In genomic region chr2:23155777-23156607, GRCm38 (mm10) we compare ENCODE assay signal across 8 mouse cellular contexts. TPM values are rescaled to one million over a fixed set of nuclear protein-coding genes. Genes with fewer than 3 reads are reported as not detected.
DNase-seq lines count a peak whose midpoint lies in the region; ATAC-seq and TF ChIP-seq lines count a peak whose summit lies in the region.

Gene Mastl (minus strand): TSS chr2:23156024.
Gene Yme1l1 (plus strand): TSS chr2:23156369.

- H3K4me2 ChIP-seq in embryonic facial prominence, embryonic 15.5 days (replicated peaks) = peak within 1 kb of the TSS; percentile 83
- H3K4me2 ChIP-seq in limb, embryonic 14.5 days (replicated peaks; ENCODE audit: low read depth, low read length, severe bottlenecking) = peak within 1 kb of the TSS; percentile 68
- peak within 1 kb of the TSS; percentile 77 for H3K4me2 ChIP-seq in midbrain, postnatal 0 days (ENCODE audit: low read depth, low read length, poor library complexity, severe bottlenecking)

- TF ChIP-seq POLR2A in bone marrow, adult 2 months (IDR thresholded peaks at IDR 0.05; ENCODE audit: borderline replicate concordance, control insufficient read depth, low read depth, low read length) = peak; percentile 84
- no peak; the same call in 1 of the 2 replicates for TF ChIP-seq POLR2A in limb, embryonic 14.5 days (IDR thresholded peaks at IDR 0.05; ENCODE audit: borderline replicate concordance, extremely low read depth, insufficient read depth, insufficient read length)

- ATAC-seq in embryonic facial prominence, embryonic 15.5 days (ENCODE audit: insufficient number of reproducible peaks, low FRiP score, low TSS enrichment, low read depth) = peak; percentile 99
- ATAC-seq in limb, embryonic 14.5 days (ENCODE audit: low FRiP score, low read depth) = peak; percentile 98
- peak; percentile 99 for ATAC-seq in midbrain, postnatal 0 days (ENCODE audit: low FRiP score)

- H3K36me3 ChIP-seq in embryonic facial prominence, embryonic 15.5 days = no peaks in the 10 kb centered on the region
- H3K36me3 ChIP-seq in limb, embryonic 14.5 days (ENCODE audit: control insufficient read depth, insufficient read depth, low read length) = peaks cover 3% of the 10 kb centered on the region; the same call in 1 of the 2 replicates
- H3K36me3 ChIP-seq in midbrain, postnatal 0 days (ENCODE audit: insufficient read depth, low read length) = no peaks in the 10 kb centered on the region

- H3K4me1 ChIP-seq in bone marrow, adult 2 months (ENCODE audit: control insufficient read depth, insufficient read depth, low read length) = no peaks in the 10 kb centered on the region; the same call in 1 of the 2 replicates
- peaks cover 21% of the 10 kb centered on the region for H3K4me1 ChIP-seq in embryonic facial prominence, embryonic 15.5 days
- H3K4me1 ChIP-seq in limb, embryonic 14.5 days (ENCODE audit: control insufficient read depth, insufficient read depth, low read length) = peaks cover 14% of the 10 kb centered on the region
- peaks cover 14% of the 10 kb centered on the region; the same call in 1 of the 2 replicates for H3K4me1 ChIP-seq in midbrain, postnatal 0 days (ENCODE audit: insufficient read depth, low read length)

- peak within 1 kb of the TSS; percentile 92 for H3K4me3 ChIP-seq in bone marrow, adult 2 months (replicated peaks; ENCODE audit: control insufficient read depth, low read depth, low read length)
- H3K4me3 ChIP-seq in embryonic facial prominence, embryonic 15.5 days (replicated peaks) = peak within 1 kb of the TSS; percentile 89
- H3K4me3 ChIP-seq in limb, embryonic 14.5 days (replicated peaks; ENCODE audit: low read length) = peak within 1 kb of the TSS; percentile 83
- peak within 1 kb of the TSS; percentile 71 for H3K4me3 ChIP-seq in midbrain, postnatal 0 days (ENCODE audit: low read depth, low read length)

- peak within 1 kb of the TSS; percentile 74 for H3K9ac ChIP-seq in embryonic facial prominence, embryonic 15.5 days
- peak within 1 kb of the TSS; percentile 82 for H3K9ac ChIP-seq in limb, embryonic 14.5 days (ENCODE audit: low read depth, low read length, severe bottlenecking)
- H3K9ac ChIP-seq in midbrain, postnatal 0 days (replicated peaks; ENCODE audit: low read length, poor library complexity, severe bottlenecking) = peak within 1 kb of the TSS; percentile 89

- no peaks in the 10 kb centered on the region for H3K9me3 ChIP-seq in embryonic facial prominence, embryonic 15.5 days (replicated peaks)
- H3K9me3 ChIP-seq in limb, embryonic 14.5 days (ENCODE audit: control insufficient read depth, low read length) = no peaks in the 10 kb centered on the region
- no peaks in the 10 kb centered on the region for H3K9me3 ChIP-seq in midbrain, postnatal 0 days (ENCODE audit: low read length)

- WGBS in bone marrow, adult 2 months = under 1% methylated on average over 61 of the region's 61 CpGs
- under 1% methylated on average over 61 of the region's 61 CpGs for WGBS in embryonic facial prominence, embryonic 15.5 days
- under 1% methylated on average over 60 of the region's 61 CpGs for WGBS in limb, embryonic 14.5 days
- WGBS in midbrain, postnatal 0 days = under 1% methylated on average over 61 of the region's 61 CpGs

- TF ChIP-seq CTCF in bone marrow, adult 2 months (IDR thresholded peaks at IDR 0.05; ENCODE audit: control insufficient read depth, insufficient read depth, low read length) = peak; percentile 15; the same call in 1 of the 2 replicates
- peak; percentile 64 for TF ChIP-seq CTCF in midbrain, postnatal 0 days (IDR thresholded peaks at IDR 0.05)

- DNase-seq in 416B (ENCODE audit: low read depth) = peak; percentile 98
- DNase-seq in heart, adult 8-10 months (ENCODE audit: low spot score) = peak; percentile 93
- DNase-seq in kidney, adult 9 months = peak; percentile 98
- DNase-seq in limb, embryonic 14.5 days (ENCODE audit: low spot score) = peak; percentile 97
- DNase-seq in midbrain, postnatal 0 days (ENCODE audit: low spot score) = peak; percentile 99
- DNase-seq in spleen, postnatal 14 days (ENCODE audit: low spot score in 2 of 2) = peak; percentile 93 to 97

- H3K27me3 ChIP-seq in embryonic facial prominence, embryonic 15.5 days = no peaks in the 10 kb centered on the region
- H3K27me3 ChIP-seq in limb, embryonic 14.5 days (ENCODE audit: control insufficient read depth, insufficient read depth, low read length) = no peaks in the 10 kb centered on the region
- no peaks in the 10 kb centered on the region for H3K27me3 ChIP-seq in midbrain, postnatal 0 days (ENCODE audit: insufficient read depth, low read length)

- H3K27ac ChIP-seq in bone marrow, adult 2 months (ENCODE audit: control insufficient read depth, insufficient read depth, low read depth, low read length, poor library complexity) = peak within 1 kb of the TSS; percentile 98
- H3K27ac ChIP-seq in embryonic facial prominence, embryonic 15.5 days (replicated peaks) = peak within 1 kb of the TSS; percentile 100
- peak within 1 kb of the TSS; percentile 96 for H3K27ac ChIP-seq in limb, embryonic 14.5 days (replicated peaks; ENCODE audit: low read depth, low read length)
- H3K27ac ChIP-seq in midbrain, postnatal 0 days (ENCODE audit: low read depth, low read length) = peak within 1 kb of the TSS; percentile 92

RNA-seq across cellular contexts. Expression of gene Mastl, which starts in this region (rescaled TPM):
- polyA plus RNA-seq in bone marrow, adult 2 months (2011; ENCODE audit: insufficient read depth, insufficient read length, low replicate concordance, missing spikeins) = 3.5 and 5.9 TPM in 2 replicates
- 7.8 and 8.5 TPM in 2 replicates for polyA plus RNA-seq in embryonic facial prominence, embryonic 15.5 days (2015; fragmentation: Nextera tagmentation; extraction: Ambion mirVana)
- under 1 TPM; 0.19 to 0.60 (median 0.43) TPM for total RNA-seq in heart, adult 8-10 months (2022)
- polyA plus RNA-seq in limb, embryonic 14.5 days (2012; rRNA removed) = 4.1 and 5.5 TPM in 2 replicates
- polyA plus RNA-seq in limb, embryonic 14.5 days (2014; fragmentation: Nextera tagmentation; extraction: Ambion mirVana) = 7.7 and 8.4 TPM in 2 replicates
- 3.6 and 4.1 TPM in 2 replicates for total RNA-seq in midbrain, postnatal 0 days (2014; rRNA removed)
- 1.6 and 1.8 TPM in 2 replicates for polyA plus RNA-seq in midbrain, postnatal 0 days (2015; fragmentation: Nextera tagmentation; extraction: Ambion mirVana)

RNA-seq across cellular contexts. Expression of gene Yme1l1, which starts in this region (rescaled TPM):
- 19.0 and 36.1 TPM in 2 replicates for polyA plus RNA-seq in bone marrow, adult 2 months (2011; ENCODE audit: insufficient read depth, insufficient read length, low replicate concordance, missing spikeins)
- 70.1 and 73.8 TPM in 2 replicates for polyA plus RNA-seq in embryonic facial prominence, embryonic 15.5 days (2015; fragmentation: Nextera tagmentation; extraction: Ambion mirVana)
- 10 to 100 TPM; 65.9 to 73.4 (median 69.1) TPM for total RNA-seq in heart, adult 8-10 months (2022)
- polyA plus RNA-seq in limb, embryonic 14.5 days (2012; rRNA removed) = 34.9 and 45.5 TPM in 2 replicates
- polyA plus RNA-seq in limb, embryonic 14.5 days (2014; fragmentation: Nextera tagmentation; extraction: Ambion mirVana) = 80.2 and 85.9 TPM in 2 replicates
- 66.5 and 82.3 TPM in 2 replicates for total RNA-seq in midbrain, postnatal 0 days (2014; rRNA removed)
- polyA plus RNA-seq in midbrain, postnatal 0 days (2015; fragmentation: Nextera tagmentation; extraction: Ambion mirVana) = 49.1 and 52.5 TPM in 2 replicates

Comparison
In these comparisons a context has a peak if more than half of its experiments do, and no peak if none do; other contexts are left out.
1. Peak in every context shown above with its lines: DNase-seq, ATAC-seq, H3K4me3 ChIP-seq and H3K27ac ChIP-seq.